Mouse (Mus musculus) cerebellum, adult 2 months (tissue): Measurements from ENCODE around the gene Selenbp1.
"Not testable (repeated sequence)": the region's sequence is repeated elsewhere in the genome, so short reads cannot be mapped to it uniquely, and the experiment has no call there.

Experiments used
- CTCF ChIP-seq: fragments of 200-500 bp; IDR thresholded peaks from 2 replicates; pipeline ENCODE4 v1.5.1; 2011; ENCODE audit warnings: low read depth, mild to moderate bottlenecking, control low read depth, low read length, moderate library complexity, borderline replicate concordance; ENCODE audit not compliant: insufficient read depth
- POLR2A ChIP-seq: fragments of 200-500 bp; IDR thresholded peaks from 2 replicates; pipeline ENCODE4 v1.6.1; 2011; ENCODE audit warnings: low read length, control low read depth, borderline replicate concordance; ENCODE audit not compliant: insufficient read depth

GRCm38 (mm10) chr3:94931427-94932082 is 1.3 kb upstream of the Selenbp1 start:
- TF ChIP-seq POLR2A, CTCF: not testable (repeated sequence)
